Mouse (Mus musculus) limb, embryonic 15.5 days (tissue): ENCODE results near the gene Npr3. TPM values are rescaled to one million over a fixed set of nuclear protein-coding genes. Genes with fewer than 3 reads are reported as not detected.

ENCODE experiments used
- ATAC-seq: fragments of 200-750 bp; cut with Nextera tagmentation; 2 replicates; pipeline ENCODE4 v1.8.0; 2017; ENCODE audit warnings: low read depth, moderate TSS enrichment; ENCODE audit not compliant: insufficient number of reproducible peaks, low FRiP score, low TSS enrichment
- H3K27ac ChIP-seq: fragments of 300-500 bp; sonication (generic); 2 replicates; pipeline ENCODE4 v1.5.1; 2015; ENCODE audit warnings: moderate library complexity, mild to moderate bottlenecking, inconsistent platforms
- H3K27me3 ChIP-seq: fragments of 300-500 bp; sonication (generic); 2 replicates; pipeline ENCODE4 v1.6.1; 2015; ENCODE audit warnings: inconsistent platforms
- H3K36me3 ChIP-seq: fragments of 300-500 bp; sonication (generic); 2 replicates; pipeline ENCODE4 v1.6.1; 2015; ENCODE audit warnings: inconsistent platforms
- H3K4me1 ChIP-seq: fragments of 300-500 bp; sonication (generic); 2 replicates; pipeline ENCODE4 v1.6.1; 2015; ENCODE audit warnings: inconsistent platforms
- H3K4me2 ChIP-seq: fragments of 300-500 bp; sonication (generic); 2 replicates; pipeline ENCODE4 v1.6.1; 2015; ENCODE audit warnings: mild to moderate bottlenecking, inconsistent platforms
- H3K4me3 ChIP-seq: fragments of 300-500 bp; sonication (generic); 2 replicates; pipeline ENCODE4 v1.5.1; 2015; ENCODE audit warnings: mild to moderate bottlenecking, inconsistent platforms
- H3K9ac ChIP-seq: fragments of 300-500 bp; sonication (generic); 2 replicates; pipeline ENCODE4 v1.6.1; 2015; ENCODE audit warnings: inconsistent platforms
- H3K9me3 ChIP-seq: fragments of 300-500 bp; sonication (generic); 2 replicates; pipeline ENCODE4 v1.6.1; 2016; ENCODE audit warnings: inconsistent platforms
- WGBS: fragments of 180-500 bp; shearing (Covaris S2); methylation state at CpG from one replicate; pipeline ENCODE4 v1.1.7; 2015; 5-methylcytosine and 5-hydroxymethylcytosine counted together
- polyA plus RNA-seq: library from polyadenylated mRNA; unstranded; fragments of >200 nt; fragmentation: Nextera tagmentation; extraction: Ambion mirVana; gene quantifications from 2 replicates; pipeline ENCODE4 v1.2.1, GENCODE M21; 2015

Gene Npr3
- polyA plus RNA-seq, 1 experiment from 2014 or later = 6.3 TPM

GRCm38 (mm10) chr15:11906021-11906570, 991 bp downstream of the Npr3 start:
- Histone ChIP-seq H3K4me1 (peaks cover 42% of the 10 kb centered on the region), H3K27ac (peak overlapping the region; percentile 67), H3K36me3 (no peaks in the 10 kb centered on the region), H3K27me3 (peaks cover 40% of the 10 kb centered on the region), H3K4me3 (peak overlapping the region; percentile 55), H3K4me2 (peak overlapping the region; percentile 96), H3K9ac (0 out of 2 replicates have a peak overlapping the region, but pooled peaks have one; percentile 8), H3K9me3 (no peaks in the 10 kb centered on the region)
- WGBS = under 1% methylated on average over 36 of the region's 36 CpGs
- ATAC-seq = peak; percentile 33; the same call in 1 of the 2 replicates

GRCm38 (mm10) chr15:11904848-11905672, 2.0 kb downstream of the Npr3 start:
- Histone ChIP-seq H3K9me3 (no peaks in the 10 kb centered on the region), H3K4me2 (peak overlapping the region; percentile 96), H3K27me3 (peaks cover 40% of the 10 kb centered on the region), H3K36me3 (no peaks in the 10 kb centered on the region), H3K9ac (peak overlapping the region; percentile 48), H3K4me1 (peaks cover 42% of the 10 kb centered on the region), H3K27ac (peak overlapping the region; percentile 67), H3K4me3 (peak overlapping the region; percentile 55)
- under 1% methylated on average over 90 of the region's 90 CpGs for WGBS
- ATAC-seq = no peak

GRCm38 (mm10) chr15:11904043-11904847, 2.8 kb downstream of the Npr3 start:
- H3K4me2 ChIP-seq = peak overlapping the region; percentile 96
- no peaks in the 10 kb centered on the region for H3K36me3 ChIP-seq
- peak overlapping the region; percentile 55 for H3K4me3 ChIP-seq
- peak overlapping the region; percentile 67 for H3K27ac ChIP-seq
- WGBS = under 1% methylated on average over 48 of the region's 48 CpGs
- H3K27me3 ChIP-seq = peaks cover 40% of the 10 kb centered on the region
- no peaks in the 10 kb centered on the region for H3K9me3 ChIP-seq
- no peak for ATAC-seq
- peak overlapping the region; percentile 48 for H3K9ac ChIP-seq
- peaks cover 42% of the 10 kb centered on the region for H3K4me1 ChIP-seq

GRCm38 (mm10) chr15:11903196-11904042, 3.7 kb downstream of the Npr3 start:
- peak overlapping the region; percentile 55 for H3K4me3 ChIP-seq
- peaks cover 38% of the 10 kb centered on the region for H3K27me3 ChIP-seq
- no peaks in the 10 kb centered on the region for H3K9me3 ChIP-seq
- ATAC-seq = no peak
- H3K9ac ChIP-seq = peak overlapping the region; percentile 48
- H3K4me2 ChIP-seq = peak overlapping the region; percentile 96
- H3K4me1 ChIP-seq = peaks cover 41% of the 10 kb centered on the region
- H3K36me3 ChIP-seq = no peaks in the 10 kb centered on the region
- peak overlapping the region; percentile 67 for H3K27ac ChIP-seq
- WGBS = 6% methylated on average over 34 of the region's 34 CpGs

- Histone ChIP-seq H3K9ac (no peak overlapping the region), H3K4me2 (no peak overlapping the region), H3K27ac (no peak overlapping the region), H3K27me3 (peaks cover 6% of the 10 kb centered on the region), H3K4me3 (no peak overlapping the region), H3K36me3 (no peaks in the 10 kb centered on the region), H3K9me3 (no peaks in the 10 kb centered on the region), H3K4me1 (no peaks in the 10 kb centered on the region)
- 84% methylated on average over 8 of the region's 8 CpGs for WGBS
- no peak for ATAC-seq
These were observed 9.5 kb downstream of the Npr3 start for GRCm38 (mm10) chr15:11897617-11898016.

- H3K36me3 ChIP-seq = no peaks in the 10 kb centered on the region
- WGBS = 59% methylated on average over 5 of the region's 5 CpGs
- no peaks in the 10 kb centered on the region for H3K4me1 ChIP-seq
- no peak overlapping the region for H3K4me3 ChIP-seq
- no peak for ATAC-seq
- H3K9ac ChIP-seq = no peak overlapping the region
- no peak overlapping the region for H3K4me2 ChIP-seq
- H3K27me3 ChIP-seq = peaks cover 1% of the 10 kb centered on the region; the same call in 1 of the 2 replicates
- H3K27ac ChIP-seq = no peak overlapping the region
- no peaks in the 10 kb centered on the region for H3K9me3 ChIP-seq
These were observed 9.9 kb downstream of the Npr3 start for GRCm38 (mm10) chr15:11897162-11897561.

GRCm38 (mm10) chr15:11893969-11894368, 13.1 kb downstream of the Npr3 start:
- no peaks in the 10 kb centered on the region for H3K27me3 ChIP-seq
- peaks cover 4% of the 10 kb centered on the region; the same call in 1 of the 2 replicates for H3K36me3 ChIP-seq
- H3K4me1 ChIP-seq = no peaks in the 10 kb centered on the region
- H3K9me3 ChIP-seq = no peaks in the 10 kb centered on the region
- WGBS = 74% methylated on average over 9 of the region's 9 CpGs
- no peak for ATAC-seq
- no peak overlapping the region for H3K4me2 ChIP-seq
- H3K9ac ChIP-seq = no peak overlapping the region
- H3K27ac ChIP-seq = no peak overlapping the region
- no peak overlapping the region for H3K4me3 ChIP-seq

GRCm38 (mm10) chr15:11891395-11891794, 15.7 kb downstream of the Npr3 start:
- Histone ChIP-seq H3K4me2 (no peak overlapping the region), H3K4me1 (no peaks in the 10 kb centered on the region), H3K9me3 (no peaks in the 10 kb centered on the region), H3K9ac (no peak overlapping the region), H3K36me3 (peaks cover 4% of the 10 kb centered on the region; the same call in 1 of the 2 replicates), H3K27ac (no peak overlapping the region), H3K4me3 (no peak overlapping the region), H3K27me3 (no peaks in the 10 kb centered on the region)
- no peak for ATAC-seq
- WGBS = 61% methylated on average over 3 of the region's 3 CpGs

GRCm38 (mm10) chr15:11882508-11883205, 24.4 kb downstream of the Npr3 start:
- ATAC-seq = no peak
- 51% methylated on average over 10 of the region's 10 CpGs for WGBS
- no peaks in the 10 kb centered on the region for H3K4me1 ChIP-seq
- no peak overlapping the region for H3K4me3 ChIP-seq
- no peak overlapping the region for H3K4me2 ChIP-seq
- H3K9me3 ChIP-seq = no peaks in the 10 kb centered on the region
- H3K36me3 ChIP-seq = no peaks in the 10 kb centered on the region
- no peak overlapping the region for H3K9ac ChIP-seq
- H3K27me3 ChIP-seq = no peaks in the 10 kb centered on the region
- no peak overlapping the region for H3K27ac ChIP-seq

- Histone ChIP-seq H3K27me3 (no peaks in the 10 kb centered on the region), H3K36me3 (no peaks in the 10 kb centered on the region), H3K9me3 (no peaks in the 10 kb centered on the region), H3K4me2 (no peak overlapping the region), H3K9ac (no peak overlapping the region), H3K4me1 (no peaks in the 10 kb centered on the region), H3K4me3 (no peak overlapping the region), H3K27ac (no peak overlapping the region)
- 89% methylated on average over 6 of the region's 6 CpGs for WGBS
- no peak for ATAC-seq
These were observed 25.3 kb downstream of the Npr3 start for GRCm38 (mm10) chr15:11881822-11882221.

- 88% methylated on average over 1 of the region's 1 CpGs for WGBS
- Histone ChIP-seq H3K27ac (no peak overlapping the region), H3K9ac (no peak overlapping the region), H3K4me3 (no peak overlapping the region), H3K4me2 (no peak overlapping the region), H3K27me3 (no peaks in the 10 kb centered on the region), H3K9me3 (no peaks in the 10 kb centered on the region; the same call in 1 of the 2 replicates), H3K36me3 (no peaks in the 10 kb centered on the region), H3K4me1 (no peaks in the 10 kb centered on the region)
- ATAC-seq = no peak
These were observed 28.8 kb downstream of the Npr3 start for GRCm38 (mm10) chr15:11878334-11878733.
